Mouse (Mus musculus): ENCODE results near the gene Hif1an.

DNA sequence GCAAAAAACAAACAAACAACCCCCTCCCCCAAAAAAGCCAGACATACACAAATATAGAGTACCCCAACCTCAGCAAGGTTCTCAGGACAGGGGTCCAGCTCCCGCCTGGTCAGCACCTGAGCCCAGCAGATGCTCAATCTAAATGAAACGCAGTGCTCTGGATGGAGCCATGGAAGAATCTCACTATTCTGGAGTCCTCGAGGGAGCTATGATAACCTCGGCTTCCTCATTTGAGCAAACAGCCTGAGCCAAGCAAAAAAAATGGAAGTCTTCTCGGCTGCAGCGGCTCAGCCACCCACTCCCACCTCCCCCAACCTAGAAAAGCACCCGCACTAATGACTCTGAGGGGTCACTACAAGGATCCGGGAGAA, 8.2 kb upstream of the Hif1an start:
- TF ChIP-seq CTCF (IDR thresholded peaks at IDR 0.05; ENCODE audit: control insufficient read depth, insufficient read depth, low read length): no peak
- no peak for TF ChIP-seq POLR2A (IDR thresholded peaks at IDR 0.05; ENCODE audit: borderline replicate concordance, control insufficient read depth, low read depth, low read length)

All from bone marrow, adult 2 months (tissue).